Mouse (Mus musculus) lung, postnatal 0 days (tissue): ENCODE measurements around the gene Slc4a7.

Experiments used
- CTCF ChIP-seq: IDR thresholded peaks from 2 replicates; pipeline ENCODE4 v1.5.1; 2016; ENCODE audit warnings: antibody characterized with exemption, mild to moderate bottlenecking
- EP300 ChIP-seq: IDR thresholded peaks from 2 replicates; pipeline ENCODE4 v1.6.1; 2016; ENCODE audit warnings: antibody characterized with exemption, mild to moderate bottlenecking, control low read depth

DNA sequence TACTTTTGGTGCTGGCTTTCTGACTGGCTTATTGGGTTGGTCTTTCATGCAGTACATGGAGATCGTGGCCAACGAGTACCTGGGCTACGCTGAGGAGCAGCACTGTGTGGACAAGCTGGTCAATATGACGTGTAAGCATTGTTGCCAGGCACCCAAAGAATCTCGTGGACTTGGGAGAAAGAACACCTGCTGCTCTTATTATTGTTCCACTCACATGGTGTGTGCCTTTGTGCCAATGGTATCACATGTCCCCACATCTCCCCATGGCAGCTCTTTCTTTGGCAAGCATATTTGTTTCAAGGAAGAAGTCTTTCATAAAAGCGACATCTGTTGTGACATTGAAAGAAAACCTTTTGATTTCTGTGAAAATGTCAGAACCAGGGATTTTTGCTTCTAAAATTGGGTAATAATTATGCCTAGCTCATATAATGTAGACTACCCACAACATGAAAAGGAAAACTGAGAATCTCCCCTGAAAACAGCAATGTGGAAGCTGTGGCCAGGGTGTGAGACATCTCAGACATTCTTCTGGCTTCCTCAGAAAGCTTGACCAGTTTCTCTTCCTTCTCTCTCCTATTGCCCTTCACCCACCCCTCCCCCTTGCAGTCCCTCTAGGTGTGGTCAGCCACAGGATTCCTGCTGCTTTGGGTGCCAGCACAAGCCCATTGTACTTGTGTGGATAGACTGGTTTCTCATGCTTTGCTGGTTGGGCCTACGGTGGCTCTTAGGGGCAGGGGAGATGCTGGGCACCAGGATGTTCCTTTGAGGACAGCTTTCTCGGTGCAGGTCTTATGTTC is 140.9 kb downstream of the Slc4a7 start:
- no peak for TF ChIP-seq CTCF
- TF ChIP-seq EP300: no peak
